Mouse (Mus musculus) neutrophil, adult 59 days (primary cell): ENCODE results near the gene Kdm5b. TPM values are rescaled to one million over a fixed set of nuclear protein-coding genes. Genes with fewer than 3 reads are reported as not detected.

ENCODE experiments used
- total RNA-seq, 2 experiments: library from RNA; stranded (reverse); gene quantifications; 1 replicate in 1 of 2; 2 replicates in 1 of 2; pipeline ENCODE4 v1.2.4; 2023

Gene Kdm5b
- 10 to 100 TPM; 44.4 to 51.6 TPM for total RNA-seq

GRCm38 (mm10) chr1:134559976-134560375, at the start of gene Kdm5b:
TSS of gene Kdm5b (plus strand) at chr1:134560171.

GRCm38 (mm10) chr1:134549632-134550132, 10.3 kb upstream of the Kdm5b start, which contains the start of gene Mgat4e:
TSS of gene Mgat4e (minus strand) at chr1:134549682.

GRCm38 (mm10) chr1:134646261-134646962, 86.4 kb downstream of the Kdm5b start, which contains the start of gene Syt2:
TSS of gene Syt2 (plus strand) at chr1:134646677.

Other genes starting within 250 kb of the Kdm5b start
- gene Ppfia4, start 227.2 kb upstream of the Kdm5b start, total RNA-seq = 10 to 100 TPM in 1 of 2 experiments, 1 to 10 TPM in 1; 9.5 to 18.4 TPM
- gene Tmem183a, start 198.2 kb upstream of the Kdm5b start, total RNA-seq = 10 to 100 TPM; 49.7 to 60.6 TPM
- not detected for gene 4933406M09Rik, start 174.2 kb upstream of the Kdm5b start, total RNA-seq
- 10 to 100 TPM; 56.2 to 59.4 TPM for gene Cyb5r1, start 154.6 kb upstream of the Kdm5b start, total RNA-seq
- 100 to 1,000 TPM; 316 to 330 TPM for gene Adipor1, start 144.8 kb upstream of the Kdm5b start, total RNA-seq
- gene Klhl12, start 104.6 kb upstream of the Kdm5b start, total RNA-seq = 10 to 100 TPM; 23.9 to 29.5 TPM
- 10 to 100 TPM; 18.0 to 19.1 TPM for gene Rabif, start 65.5 kb upstream of the Kdm5b start, total RNA-seq
- gene Mgat4e, start 10.5 kb upstream of the Kdm5b start, total RNA-seq = not detected
- not detected for gene Syt2, start 86.5 kb downstream of the Kdm5b start, total RNA-seq